Mouse (Mus musculus) left cerebral cortex, postnatal 4 days (tissue): ENCODE data around the gene Dnlz. TPM values are rescaled to one million over a fixed set of nuclear protein-coding genes. Genes with fewer than 3 reads are reported as not detected.

Source experiments
- DNase-seq: peaks from one replicate; pipeline ENCODE4 v3.0.0-alpha.2; 2022
- intact Hi-C: fragments of 180-260 bp; cut with DNase I; formaldehyde crosslinking; loops from one replicate; pipeline ENCODE4 v1.15.1; 2025
- total RNA-seq, 2 experiments: library from RNA; stranded (reverse); gene quantifications; 2 replicates each; pipeline ENCODE4 v1.2.3; 2021

Gene Dnlz
- total RNA-seq, 2 experiments from 2014 or later: 23.3 to 25.8 TPM

DNA sequence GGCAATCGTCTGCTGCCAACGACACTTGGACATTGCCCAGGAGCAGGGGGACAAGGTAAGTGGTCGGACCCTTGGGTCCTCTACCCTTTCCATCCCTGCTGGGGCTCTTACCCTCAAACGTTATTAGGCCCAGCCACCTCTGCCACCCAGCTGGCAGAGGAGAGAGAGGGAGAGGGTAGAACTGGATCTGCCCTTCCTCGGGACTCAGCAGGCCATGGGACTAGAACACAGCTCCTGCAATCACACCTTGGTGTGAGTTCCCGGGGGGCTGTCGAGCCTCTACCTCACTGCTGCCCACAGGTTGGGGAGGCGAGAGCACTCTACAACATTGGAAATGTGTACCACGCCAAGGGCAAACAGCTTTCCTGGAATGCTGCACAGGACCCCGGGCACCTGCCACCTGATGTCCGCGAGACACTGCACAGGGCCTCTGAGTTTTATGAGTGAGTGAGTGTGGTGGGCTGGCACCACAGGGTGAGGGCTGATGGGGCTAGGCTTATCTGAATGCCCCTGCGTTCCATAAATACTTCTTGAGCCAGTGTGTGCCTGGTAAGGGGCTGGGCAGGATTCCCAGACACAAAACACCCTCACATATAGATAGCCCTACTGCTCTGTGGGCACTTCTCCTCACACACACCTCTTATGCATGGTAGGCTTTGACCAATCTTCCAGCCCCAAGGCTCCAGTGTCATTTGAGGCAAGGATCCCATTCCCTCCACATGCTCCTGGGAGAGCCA is 28.2 kb downstream of the Dnlz start:
- intact Hi-C loops: no loop called here
- DNase-seq: no peak

- intact Hi-C loops: no loop called here
- DNase-seq: no peak
Measured at GRCm38 (mm10) chr2:26320245-26321185, 31.4 kb downstream of the Dnlz start.

DNA sequence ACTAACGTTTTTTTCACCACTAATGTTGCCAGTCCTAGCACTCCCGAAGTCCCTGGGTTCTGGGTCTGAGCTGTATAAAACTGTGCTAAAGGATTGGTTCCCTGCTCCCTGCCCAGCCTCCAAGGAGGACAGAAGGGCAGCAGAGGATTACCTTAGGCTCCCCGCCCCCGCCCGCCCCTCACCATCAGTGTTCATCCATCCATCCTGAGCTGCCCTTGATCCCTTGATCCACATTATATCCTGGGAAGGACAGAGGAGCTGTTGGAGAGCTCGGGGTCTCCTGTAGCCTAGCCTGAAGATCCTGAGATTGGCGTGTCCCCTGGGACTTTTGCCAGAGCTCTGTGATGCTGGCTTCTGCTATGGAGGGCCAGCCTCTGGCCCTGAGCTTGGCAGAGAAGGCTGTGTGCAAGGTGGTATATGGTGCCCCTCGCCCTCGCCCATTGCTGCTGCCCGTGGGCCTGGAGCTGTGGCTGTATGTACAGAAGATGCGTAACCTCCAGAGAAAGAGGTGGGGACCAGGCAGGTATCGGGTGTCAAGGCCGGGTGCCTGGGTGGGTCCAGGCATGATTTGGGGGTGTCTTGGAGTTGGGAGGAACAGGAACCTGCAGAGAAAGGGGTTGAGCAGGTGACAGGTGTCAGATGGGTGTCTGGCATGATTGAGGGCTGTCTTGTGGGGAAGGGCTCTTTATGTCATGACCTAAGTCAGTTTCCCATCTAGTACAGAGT is 32.2 kb downstream of the Dnlz start:
- intact Hi-C loops: no loop called here
- no peak for DNase-seq

DNA sequence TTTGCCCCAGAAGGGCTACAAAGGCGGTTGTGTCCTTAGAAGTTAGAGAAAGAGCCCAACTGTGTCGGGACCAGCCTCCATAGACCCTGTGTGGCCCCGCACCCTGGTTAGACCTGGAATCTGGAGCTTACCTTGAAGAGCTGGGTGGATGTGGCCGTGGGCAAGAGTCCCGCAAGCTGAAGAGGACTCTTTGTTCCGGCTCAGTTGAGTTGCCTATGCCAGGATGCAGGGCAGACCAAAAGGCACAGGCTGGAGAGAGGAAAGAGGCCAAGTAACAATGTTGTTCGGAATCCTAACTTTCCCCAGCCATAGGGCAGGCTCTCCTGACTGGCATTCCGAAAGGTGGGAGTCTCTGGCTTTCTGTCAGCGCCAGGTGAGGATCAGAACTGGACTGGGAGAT is 32.8 kb downstream of the Dnlz start:
- intact Hi-C loops: no loop called here
- DNase-seq: no peak

DNA sequence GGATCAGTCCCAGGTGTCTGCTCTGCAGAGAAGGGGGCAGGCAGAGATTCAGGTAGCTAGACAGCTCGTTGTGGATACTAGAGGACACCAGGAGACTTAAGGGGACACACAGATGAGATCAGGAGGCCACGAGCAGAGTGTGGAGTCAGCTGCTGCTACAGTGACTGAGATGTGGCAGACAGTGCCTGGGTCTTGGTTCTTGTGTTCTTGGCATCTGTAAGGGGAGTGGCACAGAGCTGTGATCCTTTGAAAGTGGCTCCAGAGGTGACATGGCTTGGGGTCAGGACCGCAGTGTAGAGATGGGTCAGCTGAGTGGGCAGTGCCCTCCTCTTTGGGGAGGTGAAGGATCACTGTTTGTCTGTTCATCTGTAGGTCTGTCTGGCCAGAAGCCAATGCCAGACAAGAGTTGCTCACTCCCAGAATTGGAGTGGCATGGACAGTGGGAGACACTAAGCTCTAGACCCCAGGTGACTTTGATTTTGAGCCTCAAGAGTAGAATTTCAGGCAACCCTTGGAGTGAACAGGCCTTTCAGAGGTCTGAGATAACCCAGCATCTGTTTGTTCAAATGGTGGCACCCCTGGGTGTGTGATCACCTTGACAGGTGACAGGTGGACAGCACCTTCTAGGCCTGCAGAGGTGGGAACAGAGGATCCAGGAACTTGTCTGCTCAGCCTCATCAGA is 33.8 kb downstream of the Dnlz start:
- intact Hi-C loops: no loop called here
- DNase-seq: no peak

DNA sequence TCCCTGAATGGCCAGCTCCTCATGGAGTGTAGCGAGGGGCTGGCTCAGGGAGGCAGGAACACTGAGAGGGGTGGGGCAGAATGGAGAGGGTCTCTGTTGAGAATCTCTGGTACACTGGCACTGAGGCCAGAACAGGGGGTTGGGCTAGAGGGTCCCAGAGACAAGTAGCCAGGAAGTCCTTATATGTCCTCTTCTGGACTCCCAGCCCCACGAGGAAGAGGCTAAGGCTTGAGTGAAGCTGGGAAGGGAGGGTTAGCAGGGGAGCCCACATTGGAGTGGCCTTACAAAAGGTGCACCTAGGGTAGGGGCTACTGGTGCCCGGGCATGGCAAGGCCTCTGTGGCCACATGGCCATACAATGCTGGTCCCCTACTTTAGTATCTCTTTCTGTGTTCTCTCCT is 34.5 kb downstream of the Dnlz start:
- DNase-seq: no peak
- intact Hi-C loops: no loop called here

DNA sequence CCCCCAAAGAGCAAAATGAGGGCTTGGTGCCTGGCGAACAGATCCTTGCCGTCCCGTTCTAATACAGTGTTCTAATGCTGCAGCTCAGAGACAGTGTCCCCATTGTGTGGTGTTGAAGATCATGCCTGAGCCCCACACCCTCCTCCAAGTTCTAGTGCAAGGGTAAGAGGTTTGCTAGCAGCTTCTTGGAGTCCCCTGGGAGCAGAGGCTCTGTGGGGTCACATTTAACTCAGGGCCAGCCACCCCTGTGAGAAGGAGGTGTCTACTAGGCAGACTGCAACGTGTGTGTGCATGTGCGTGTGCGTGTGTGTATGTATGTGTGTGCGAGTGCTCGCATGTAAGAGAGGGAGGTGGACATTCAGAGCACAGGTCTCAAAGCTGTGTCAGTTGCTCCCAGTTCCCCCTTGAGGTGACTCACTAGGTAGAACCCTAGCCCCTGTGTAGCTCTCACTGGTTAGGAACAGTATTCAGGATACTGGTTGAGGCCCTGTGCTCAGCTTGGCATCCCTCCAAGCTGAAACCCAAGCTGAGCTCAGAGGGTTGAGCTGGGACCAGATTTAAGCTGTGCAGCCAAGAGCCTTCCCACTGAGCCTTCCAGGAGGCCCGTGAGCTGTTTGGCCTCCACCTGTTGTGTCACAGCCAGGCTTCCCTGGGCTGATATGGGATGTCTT is 35.2 kb downstream of the Dnlz start:
- intact Hi-C loops: no loop called here

DNA sequence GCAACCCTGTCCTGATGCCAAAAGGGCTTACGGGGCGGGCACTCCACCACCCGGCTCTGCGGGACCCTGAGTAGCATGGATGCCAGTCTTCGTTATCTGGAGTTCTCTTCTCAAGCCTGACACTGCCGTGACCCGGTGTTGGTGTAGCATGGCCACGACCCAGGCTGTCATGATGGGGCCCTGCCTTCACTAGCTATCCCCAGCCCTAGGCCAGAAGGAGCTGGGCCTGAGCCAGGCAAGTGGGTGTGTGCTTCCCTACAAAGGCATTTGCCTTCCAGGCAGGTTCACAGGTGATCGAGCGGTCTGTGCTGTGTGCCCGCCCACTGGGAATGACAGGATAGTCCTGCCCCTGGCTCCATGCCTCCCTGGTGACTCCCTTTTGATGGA is 36.0 kb downstream of the Dnlz start:
- peak; percentile 66 for DNase-seq
- intact Hi-C loops: no loop called here

More for the DNA sequence above, 35.2 kb downstream of the Dnlz start:
- DNase-seq: no peak

GRCm38 (mm10) chr2:26315072-26315924 is 36.6 kb downstream of the Dnlz start, which contains the start of gene Gpsm1:
Gpsm1 (plus strand) TSS chr2:26315515.
- intact Hi-C loops: no loop called here

DNA sequence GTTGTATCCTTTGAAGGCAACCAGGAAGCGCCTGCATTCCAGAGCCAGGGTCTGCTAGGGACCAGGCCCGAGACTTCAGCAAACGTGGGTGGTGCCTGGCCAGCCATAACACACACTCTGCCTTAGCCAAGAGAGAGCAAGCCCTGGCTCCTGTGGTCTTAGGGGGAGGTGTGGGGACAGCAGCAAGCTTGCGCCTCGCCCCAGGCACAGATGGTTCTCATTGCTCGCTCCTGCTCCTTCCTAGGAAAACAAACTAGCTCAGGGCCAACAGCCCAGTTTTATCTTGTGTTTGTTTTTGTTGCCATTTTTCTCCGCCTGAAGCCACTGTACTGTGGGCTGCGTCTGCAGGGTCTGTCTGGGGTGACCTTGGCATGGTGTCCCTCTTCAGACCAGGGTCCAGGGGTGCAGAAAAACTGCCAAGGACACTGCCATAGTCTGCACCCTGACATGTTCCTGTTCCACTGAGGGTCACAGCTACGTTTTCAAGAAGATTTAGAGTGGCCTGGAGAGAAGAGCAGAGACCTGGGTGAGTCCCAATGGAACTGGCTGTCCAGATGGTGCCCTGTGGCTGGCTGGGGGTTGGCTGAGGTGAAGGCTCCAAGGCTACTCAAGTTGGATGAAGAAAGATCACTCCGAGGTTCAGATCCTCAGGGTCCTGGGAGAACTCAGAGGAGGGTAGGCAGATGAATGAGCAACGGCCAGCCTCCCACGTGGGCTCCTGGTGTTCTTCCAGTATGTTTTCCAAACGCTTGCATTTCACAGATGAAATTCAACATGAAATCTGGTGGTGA is 37.4 kb downstream of the Dnlz start:
- peak; percentile 85 for DNase-seq

More at GRCm38 (mm10) chr2:26315072-26315924, 36.6 kb downstream of the Dnlz start, which contains the start of gene Gpsm1:
- DNase-seq: peak; percentile 93

DNA sequence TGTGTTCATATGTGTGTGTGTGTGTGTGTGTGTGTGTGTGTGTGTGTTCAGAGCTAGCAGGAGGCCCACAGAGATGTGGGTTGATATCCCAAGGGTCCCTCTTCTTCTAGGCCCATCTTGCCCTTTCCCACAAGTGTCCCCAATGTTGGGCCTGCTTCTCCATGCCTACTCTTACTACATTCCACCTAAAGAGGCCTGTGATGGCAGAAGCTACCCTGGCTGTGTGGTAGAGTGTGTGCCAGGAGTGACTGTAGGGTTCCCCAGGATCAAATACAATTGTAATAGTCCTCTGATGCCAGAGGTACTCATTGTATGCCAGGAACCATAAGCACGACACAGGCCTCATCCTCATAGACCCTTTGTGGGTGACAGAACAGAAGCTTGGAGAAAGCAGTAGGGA is 38.5 kb downstream of the Dnlz start:
- no peak for DNase-seq
- intact Hi-C loops: no loop called here

More for the DNA sequence above, 37.4 kb downstream of the Dnlz start:
- intact Hi-C loops: no loop called here

DNA sequence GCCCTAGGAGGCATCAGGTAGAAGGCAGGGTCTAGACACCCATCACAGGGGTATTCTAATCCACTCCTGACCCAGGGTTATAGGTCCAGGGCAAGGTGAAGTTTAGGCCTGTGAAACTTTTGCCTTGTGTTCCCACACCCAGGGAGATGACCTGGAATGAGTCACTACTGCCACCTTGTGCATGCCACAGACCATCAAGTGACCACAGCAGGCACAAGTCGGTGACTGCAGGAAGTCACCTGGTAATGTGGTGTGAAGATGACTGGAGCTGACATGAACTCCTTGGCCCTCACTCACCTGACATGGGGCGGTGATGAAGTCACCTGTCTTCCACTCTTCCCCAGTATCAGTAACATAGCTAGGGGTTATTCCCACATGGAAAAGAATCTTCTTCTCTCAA is 39.1 kb downstream of the Dnlz start:
- intact Hi-C loops: no loop called here
- no peak for DNase-seq

DNA sequence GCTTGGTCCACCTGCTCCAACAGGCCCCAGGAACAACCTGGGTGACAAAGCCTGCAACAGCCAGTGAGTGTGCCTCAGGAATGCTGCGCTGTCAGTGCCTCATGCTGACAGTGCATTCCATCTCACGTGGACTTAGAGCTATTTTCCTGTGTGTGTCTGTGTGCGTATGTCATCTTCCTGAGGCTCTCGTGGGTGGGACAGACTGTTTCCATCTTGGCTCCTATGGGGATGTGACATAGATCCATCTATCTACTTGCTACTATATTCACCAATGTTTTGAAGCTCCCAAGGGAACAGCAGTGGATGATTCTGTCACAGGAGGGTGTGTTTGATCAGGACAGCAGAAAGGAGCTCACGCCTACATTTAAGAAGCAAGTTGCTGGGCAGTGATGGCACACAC is 40.0 kb downstream of the Dnlz start:
- intact Hi-C loops: no loop called here
- DNase-seq: no peak

DNA sequence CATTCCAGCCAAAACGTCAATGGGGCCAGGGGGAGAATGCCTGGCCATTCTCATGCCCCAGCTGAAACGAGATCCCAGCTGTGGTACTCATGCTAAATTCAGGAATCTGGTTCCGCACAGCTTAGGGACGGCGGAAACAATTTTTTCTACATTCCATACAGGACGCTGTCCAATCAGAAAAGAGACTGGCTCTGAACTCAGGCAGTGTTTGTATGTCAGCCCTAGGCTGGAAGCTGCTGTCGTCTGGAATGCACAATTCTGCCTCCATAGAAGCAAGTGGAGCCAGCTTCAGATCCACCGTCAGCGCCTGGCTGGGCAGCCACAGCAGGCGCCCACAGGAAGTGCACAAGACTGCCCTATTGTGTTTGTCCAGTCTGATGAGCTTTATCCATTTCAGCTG is 42.2 kb downstream of the Dnlz start:
- intact Hi-C loops: no loop called here
- no peak for DNase-seq

- DNase-seq: no peak
- intact Hi-C loops: no loop called here
Measured at GRCm38 (mm10) chr2:26306702-26307101, 45.2 kb downstream of the Dnlz start.

DNA sequence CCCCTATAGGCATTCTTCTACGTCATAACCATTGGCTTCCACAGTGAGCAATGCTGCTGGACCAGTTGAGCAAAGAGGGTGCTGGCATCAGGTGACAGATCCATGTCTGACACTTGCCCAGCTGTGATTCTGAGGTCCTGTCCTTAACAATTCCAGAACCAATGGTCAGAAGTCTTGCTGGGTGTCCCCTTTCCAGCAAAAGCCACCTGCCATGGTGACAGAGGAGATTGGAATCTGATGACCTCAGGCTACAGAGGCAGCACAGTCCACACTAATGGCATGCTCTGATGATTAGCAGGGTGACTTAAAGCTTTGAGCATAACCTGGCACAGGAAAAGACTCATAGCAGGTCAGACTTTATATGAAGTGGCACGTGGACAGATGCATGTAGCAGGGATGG is 46.4 kb downstream of the Dnlz start:
- intact Hi-C loops: no loop called here
- DNase-seq: no peak

- DNase-seq: no peak
- intact Hi-C loops: no loop called here
Measured at GRCm38 (mm10) chr2:26304711-26305110, 47.2 kb downstream of the Dnlz start.

DNA sequence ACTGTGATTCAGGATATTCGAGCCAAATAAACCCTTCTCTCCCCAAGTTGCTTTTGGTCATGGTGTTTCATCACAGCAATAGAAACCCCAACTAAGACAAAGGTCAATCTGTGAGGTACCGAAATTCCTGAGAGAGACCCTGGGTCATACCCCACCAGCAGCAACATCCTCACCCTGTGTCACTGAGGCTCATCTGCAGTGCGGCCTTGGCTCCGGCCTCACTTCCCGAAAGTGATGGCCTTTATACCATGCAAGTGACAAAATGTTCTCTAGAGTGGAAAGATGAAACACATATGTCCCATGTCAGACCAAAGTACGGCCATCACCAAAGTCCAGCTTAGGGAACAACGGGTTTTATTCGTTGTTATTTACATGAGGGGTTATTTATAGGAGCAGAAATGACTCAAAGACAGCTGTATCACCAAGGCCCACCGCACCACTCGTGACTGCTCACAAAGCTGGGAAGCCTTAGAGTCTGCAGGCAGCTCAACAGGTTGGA is 49.9 kb downstream of the Dnlz start:
- intact Hi-C loops: no loop called here
- no peak for DNase-seq
